Comparison of ENCODE assay signal across 14 mouse cellular contexts in the genomic region with DNA sequence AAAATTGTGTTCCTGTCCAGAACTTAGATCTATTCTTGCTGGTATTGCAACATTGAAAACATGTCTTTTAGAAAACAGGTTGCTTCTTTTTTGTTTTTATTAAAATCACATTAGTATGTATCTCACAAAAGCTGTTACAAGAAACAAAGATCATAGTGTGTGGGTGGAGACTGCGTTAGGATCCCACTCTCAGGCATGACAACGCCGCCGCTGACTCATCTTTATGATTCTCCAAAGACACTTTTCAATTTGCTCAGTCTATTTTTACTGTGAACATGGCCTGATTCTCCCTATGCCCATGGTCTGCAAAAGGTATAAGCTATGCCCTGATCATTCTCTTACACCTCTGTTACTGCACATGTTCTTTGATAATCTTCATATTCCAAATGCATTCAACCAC. TPM values are rescaled to one million over a fixed set of nuclear protein-coding genes. Genes with fewer than 3 reads are reported as not detected.
"Had no signal": no experiment of that assay in that cellular context is flagged by ENCODE, and none has a peak within 500 bp of the region (broad histone marks: within the 10 kb centered on the region; RNA-seq: fewer than 3 reads in every experiment).

No protein-coding gene starts in this region.

- ATAC-seq: inflammation-experienced regulatory T-cells, adult 6 months; intestine, postnatal 0 days had no signal

- DNase-seq: kidney, adult 2 months; kidney, postnatal 25 days; liver, embryonic 13.5 days; lung, adult 2 months; lung, postnatal 14 days; lung, postnatal 4 days; midbrain, embryonic 14.5 days; thymus, adult 18-20 months; thymus, postnatal 36 days had no signal

RNA-seq across cellular contexts. Expression of gene Slc35f1, which starts 24.8 kb away (rescaled TPM):
- total RNA-seq: liver, adult 2 months; megakaryocyte progenitor cell, adult 5-6 weeks; megakaryocyte-erythroid progenitor cell, adult 5-6 weeks had no signal
